31 mouse cellular contexts compared by ENCODE assay signal in the genomic region with DNA sequence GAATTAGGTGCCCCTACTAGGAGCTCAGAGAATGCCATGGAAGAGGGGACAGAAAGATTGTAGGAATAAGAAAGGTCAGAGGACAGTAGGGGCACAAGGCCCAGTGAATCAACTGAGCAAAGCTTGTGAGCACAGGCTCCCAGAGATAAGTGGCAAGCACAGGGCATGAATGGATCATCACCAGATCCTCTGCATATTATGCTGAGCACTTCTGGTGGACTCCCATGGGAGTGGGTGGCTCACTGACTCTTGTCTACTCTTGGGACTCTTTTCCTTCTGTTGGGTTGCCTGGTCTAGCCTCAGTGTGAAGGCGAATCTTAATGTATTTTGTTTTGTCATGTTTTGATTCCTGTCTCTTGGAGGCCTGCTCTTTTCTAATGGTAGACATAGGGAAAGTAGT.
"Had no signal": no experiment of that assay in that cellular context is flagged by ENCODE, and none has a peak within 500 bp of the region (broad histone marks: within the 10 kb centered on the region; RNA-seq: fewer than 3 reads in every experiment).

No protein-coding gene starts in this region.

- H3K4me3 ChIP-seq: left cerebral cortex, adult 2 months; limb, embryonic 10.5 days; limb, embryonic 12.5 days; limb, embryonic 13.5 days; limb, embryonic 15.5 days; liver, embryonic 12.5 days; liver, embryonic 13.5 days; liver, embryonic 15.5 days; lung, embryonic 15.5 days; megakaryocyte, embryonic 14.5 days; midbrain, embryonic 10.5 days; midbrain, embryonic 12.5 days; midbrain, embryonic 15.5 days; myocyte; neural tube, embryonic 12.5 days; neural tube, embryonic 13.5 days had no signal

- H3K4me2 ChIP-seq: limb, embryonic 12.5 days; limb, embryonic 13.5 days; limb, embryonic 15.5 days; liver, embryonic 11.5 days; liver, embryonic 12.5 days; liver, embryonic 13.5 days; liver, embryonic 15.5 days; lung, embryonic 14.5 days; lung, embryonic 15.5 days; midbrain, embryonic 12.5 days; midbrain, embryonic 15.5 days; neural tube, embryonic 12.5 days; neural tube, embryonic 13.5 days had no signal

- H3K9ac ChIP-seq: limb, embryonic 12.5 days; limb, embryonic 13.5 days; limb, embryonic 15.5 days; liver, embryonic 12.5 days; liver, embryonic 13.5 days; liver, embryonic 14.5 days; liver, embryonic 15.5 days; liver, postnatal 0 days; lung, embryonic 14.5 days; lung, embryonic 15.5 days; midbrain, embryonic 12.5 days; midbrain, embryonic 15.5 days; neural tube, embryonic 12.5 days; neural tube, embryonic 13.5 days had no signal

- H3K27ac ChIP-seq: left cerebral cortex, adult 2 months; limb, embryonic 10.5 days; limb, embryonic 12.5 days; limb, embryonic 13.5 days; limb, embryonic 15.5 days; liver, embryonic 12.5 days; liver, embryonic 13.5 days; liver, embryonic 14.5 days; liver, embryonic 15.5 days; lung, embryonic 15.5 days; macrophage; midbrain, embryonic 10.5 days; midbrain, embryonic 12.5 days; midbrain, embryonic 15.5 days; neural tube, embryonic 12.5 days; neural tube, embryonic 13.5 days had no signal

- DNase-seq: left cerebral cortex, postnatal 4 days; liver; liver, embryonic 13.5 days; liver, postnatal 0 days; lung, adult 18-20 months; lung, adult 2 months; lung, embryonic 14.5 days; lung, postnatal 10 days; lung, postnatal 14 days; lung, postnatal 36 days; lung, postnatal 4 days had no signal

- H3K27me3 ChIP-seq: limb, embryonic 12.5 days; limb, embryonic 13.5 days; limb, embryonic 15.5 days; liver, embryonic 12.5 days; liver, embryonic 13.5 days; liver, embryonic 15.5 days; lung, embryonic 15.5 days; megakaryocyte, embryonic 14.5 days; midbrain, embryonic 12.5 days; midbrain, embryonic 15.5 days; neural tube, embryonic 12.5 days; neural tube, embryonic 13.5 days had no signal

- ATAC-seq: liver, embryonic 12.5 days; liver, postnatal 0 days; lung, postnatal 0 days; midbrain, embryonic 16.5 days had no signal

- H3K36me3 ChIP-seq: limb, embryonic 15.5 days; lung, embryonic 15.5 days; midbrain, embryonic 15.5 days; neural tube, embryonic 12.5 days; neural tube, embryonic 13.5 days had no signal

- H3K4me1 ChIP-seq: limb, embryonic 10.5 days; limb, embryonic 12.5 days; limb, embryonic 13.5 days; limb, embryonic 15.5 days; liver, embryonic 12.5 days; liver, embryonic 13.5 days; liver, embryonic 15.5 days; lung, embryonic 15.5 days; megakaryocyte, embryonic 14.5 days; midbrain, embryonic 10.5 days; midbrain, embryonic 12.5 days; midbrain, embryonic 15.5 days; neural tube, embryonic 12.5 days; neural tube, embryonic 13.5 days had no signal

- H3K9me3 ChIP-seq: limb, embryonic 10.5 days; limb, embryonic 12.5 days; limb, embryonic 13.5 days; limb, embryonic 15.5 days; liver, embryonic 12.5 days; liver, embryonic 13.5 days; liver, embryonic 15.5 days; lung, embryonic 15.5 days; megakaryocyte, embryonic 14.5 days; midbrain, embryonic 10.5 days; midbrain, embryonic 12.5 days; midbrain, embryonic 15.5 days; neural tube, embryonic 12.5 days; neural tube, embryonic 13.5 days had no signal
